Mouse (Mus musculus) bone marrow macrophage, adult 2 months (primary cell): ENCODE results near the gene Cers6. TPM values are rescaled to one million over a fixed set of nuclear protein-coding genes. Genes with fewer than 3 reads are reported as not detected.

Source experiments
- H3K27ac ChIP-seq: 2 replicates; pipeline ENCODE4 v1.5.1; 2012; ENCODE audit warnings: low read depth, low read length; ENCODE audit not compliant: insufficient read depth
- H3K4me1 ChIP-seq: 2 replicates; pipeline ENCODE4 v1.6.1; 2012; ENCODE audit warnings: low read length; ENCODE audit not compliant: control insufficient read depth, insufficient read depth
- H3K4me3 ChIP-seq: 2 replicates; pipeline ENCODE4 v1.5.1; 2012; ENCODE audit warnings: mild to moderate bottlenecking, low read length, moderate library complexity; ENCODE audit not compliant: insufficient read depth
- CTCF ChIP-seq: IDR thresholded peaks from 2 replicates; pipeline ENCODE4 v1.5.1; 2012; ENCODE audit warnings: low read depth, mild to moderate bottlenecking, low read length, moderate library complexity
- POLR2A ChIP-seq: IDR thresholded peaks from 2 replicates; pipeline ENCODE4 v1.6.1; 2012; ENCODE audit warnings: mild to moderate bottlenecking, low read depth, low read length, borderline replicate concordance
- polyA plus RNA-seq: library from polyadenylated mRNA; stranded (reverse); fragments of >200 nt; gene quantifications from 2 replicates; pipeline ENCODE4 v1.2.4, GENCODE M21; 2012; ENCODE audit not compliant: missing spikeins, insufficient read depth, insufficient read length

The Cers6 gene
- polyA plus RNA-seq, 1 experiment, result 34.3 TPM

- TF ChIP-seq POLR2A (no peak), CTCF (no peak)
These were observed 55.1 kb downstream of the Cers6 start for GRCm38 (mm10) chr2:68916299-68916698.

GRCm38 (mm10) chr2:68917010-68917409 lies 55.8 kb downstream of the Cers6 start:
- Histone ChIP-seq H3K27ac (no peak overlapping the region), H3K4me1 (peaks cover 20% of the 10 kb centered on the region), H3K4me3 (no peak overlapping the region)
- no peak for TF ChIP-seq POLR2A
- no peak for TF ChIP-seq CTCF

More at GRCm38 (mm10) chr2:68916299-68916698, 55.1 kb downstream of the Cers6 start:
- Histone ChIP-seq H3K4me3 (no peak overlapping the region), H3K27ac (no peak overlapping the region), H3K4me1 (peaks cover 21% of the 10 kb centered on the region)

- Histone ChIP-seq H3K4me3 (no peak overlapping the region), H3K27ac (no peak overlapping the region), H3K4me1 (peaks cover 15% of the 10 kb centered on the region)
- TF ChIP-seq POLR2A (no peak), CTCF (no peak)
These were observed 56.3 kb downstream of the Cers6 start for GRCm38 (mm10) chr2:68917524-68917923.

DNA sequence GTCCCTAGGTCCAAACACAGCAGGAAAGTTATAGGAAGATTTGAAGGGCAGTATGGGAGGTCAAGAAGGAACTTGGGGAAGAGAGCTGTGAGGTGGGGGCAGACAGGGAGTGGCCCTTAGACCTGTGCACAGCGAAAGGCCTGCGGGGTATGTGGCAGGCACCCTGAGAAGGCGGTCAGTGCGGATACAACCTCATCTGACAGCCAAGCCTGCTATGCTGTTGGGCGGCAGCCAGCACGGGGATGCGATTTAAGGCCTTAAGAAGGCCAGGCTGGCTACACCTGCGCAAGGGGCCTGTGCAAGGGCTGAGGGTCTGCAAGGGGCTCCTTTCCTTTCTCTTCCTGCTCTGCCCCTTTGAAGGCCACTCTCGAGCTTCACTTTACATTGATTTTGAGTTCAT lies 63.1 kb downstream of the Cers6 start:
- Histone ChIP-seq H3K4me1 (no peaks in the 10 kb centered on the region), H3K27ac (no peak overlapping the region), H3K4me3 (no peak overlapping the region)
- TF ChIP-seq POLR2A (no peak), CTCF (no peak)

GRCm38 (mm10) chr2:68925542-68925941 lies 64.3 kb downstream of the Cers6 start:
- no peak for TF ChIP-seq CTCF
- TF ChIP-seq POLR2A, result no peak
- no peaks in the 10 kb centered on the region for H3K4me1 ChIP-seq
- H3K4me3 ChIP-seq, result no peak overlapping the region
- no peak overlapping the region for H3K27ac ChIP-seq

GRCm38 (mm10) chr2:68926913-68927790 lies 65.9 kb downstream of the Cers6 start:
- Histone ChIP-seq H3K27ac (no peak overlapping the region), H3K4me1 (no peaks in the 10 kb centered on the region)
- TF ChIP-seq CTCF (no peak), POLR2A (no peak)

DNA sequence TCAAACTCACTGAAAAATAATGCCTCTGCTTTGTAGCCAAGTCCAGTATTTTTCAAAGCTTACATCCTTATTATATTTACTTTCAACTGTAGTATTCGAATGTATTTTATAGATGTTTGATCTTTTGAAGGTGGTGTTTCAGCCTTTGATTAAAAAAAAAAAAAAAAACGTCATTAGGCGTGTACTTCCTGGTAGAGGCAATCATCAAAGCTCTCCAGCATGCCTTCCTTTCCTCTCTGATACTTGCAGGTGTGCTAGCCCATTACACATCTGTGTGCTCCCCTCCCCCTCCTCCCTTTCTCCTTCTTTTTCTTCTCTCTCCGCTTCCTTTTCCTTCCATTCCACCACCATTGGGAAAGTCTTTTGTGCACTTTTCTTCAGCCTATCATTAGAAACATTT lies 71.0 kb downstream of the Cers6 start:
- no peak overlapping the region for H3K27ac ChIP-seq
- no peaks in the 10 kb centered on the region for H3K4me1 ChIP-seq
- no peak overlapping the region for H3K4me3 ChIP-seq
- TF ChIP-seq CTCF, result no peak
- no peak for TF ChIP-seq POLR2A

More at GRCm38 (mm10) chr2:68926913-68927790, 65.9 kb downstream of the Cers6 start:
- no peak overlapping the region for H3K4me3 ChIP-seq

GRCm38 (mm10) chr2:68932656-68933055 lies 71.4 kb downstream of the Cers6 start:
- no peak overlapping the region for H3K27ac ChIP-seq
- no peak overlapping the region for H3K4me3 ChIP-seq
- TF ChIP-seq CTCF, result no peak
- no peak for TF ChIP-seq POLR2A
- H3K4me1 ChIP-seq, result no peaks in the 10 kb centered on the region

- no peaks in the 10 kb centered on the region for H3K4me1 ChIP-seq
- TF ChIP-seq CTCF (no peak), POLR2A (no peak)
- no peak overlapping the region for H3K27ac ChIP-seq
These were observed 73.4 kb downstream of the Cers6 start for GRCm38 (mm10) chr2:68934651-68935050.

DNA sequence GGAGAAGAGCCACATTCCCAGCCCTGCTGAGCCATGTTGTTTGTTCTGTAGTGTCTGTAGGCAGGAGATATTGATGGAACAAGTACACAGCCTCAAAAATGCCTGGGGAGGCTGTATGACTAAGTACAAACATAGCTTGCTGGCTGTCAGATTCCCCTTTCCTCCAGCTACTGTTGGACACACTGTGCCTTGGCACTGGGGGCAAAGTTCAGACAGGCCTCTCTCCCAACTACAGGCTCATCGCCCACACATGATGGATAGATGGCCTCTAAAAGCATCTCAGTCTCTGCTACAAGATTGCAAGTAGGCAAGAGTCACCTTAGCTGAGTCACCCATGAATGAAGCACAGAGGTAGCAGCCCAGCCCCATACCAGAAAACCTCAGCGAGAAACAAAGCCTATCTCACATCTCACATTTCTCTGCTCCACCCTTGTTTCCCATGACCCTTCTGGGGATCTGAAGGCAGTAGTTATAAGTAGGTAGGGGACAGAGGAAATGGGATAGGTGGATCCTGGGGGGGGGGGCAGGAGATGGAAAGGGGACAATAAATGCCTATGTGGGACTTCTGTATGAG lies 74.6 kb downstream of the Cers6 start:
- no peak overlapping the region for H3K27ac ChIP-seq
- TF ChIP-seq POLR2A (no peak), CTCF (no peak)
- H3K4me3 ChIP-seq, result no peak overlapping the region
- no peaks in the 10 kb centered on the region for H3K4me1 ChIP-seq

More at GRCm38 (mm10) chr2:68934651-68935050, 73.4 kb downstream of the Cers6 start:
- no peak overlapping the region for H3K4me3 ChIP-seq
